ENCODE assay signal across 9 mouse cellular contexts in genomic region chr7:129653791-129654271, GRCm38 (mm10).
DNase-seq lines count a peak whose midpoint lies in the region; ATAC-seq lines count a peak whose summit lies in the region.
"Had no signal": no experiment of that assay in that cellular context is flagged by ENCODE, and none has a peak within 500 bp of the region (broad histone marks: within the 10 kb centered on the region; RNA-seq: fewer than 3 reads in every experiment).

No protein-coding gene starts in this region.

- 9% methylated on average over 11 of the region's 11 CpGs for WGBS in hindbrain, embryonic 13.5 days

- ATAC-seq in frontal cortex, adult (ENCODE audit: low TSS enrichment): peak; percentile 60; the same call in 1 of the 2 replicates
- peak; percentile 41; the same call in 1 of the 2 replicates for ATAC-seq in hindbrain, embryonic 13.5 days (ENCODE audit: low FRiP score)

- DNase-seq in R1 (ENCODE audit: low read depth, low spot score): peak; percentile 59
- DNase-seq in cerebellum, adult 9-10 months: peak; percentile 65
- DNase-seq in layer of hippocampus, postnatal 36 days: peak; percentile 65 to 74
- DNase-seq in lung, postnatal 14 days: peak; percentile 88
- peak; percentile 61 for DNase-seq in retina, postnatal 7 days (ENCODE audit: low read depth, low spot score)
- DNase-seq in urinary bladder, postnatal 14 days (ENCODE audit: low spot score): peak; percentile 86

- no peak overlapping the region for H3K4me3 ChIP-seq in hindbrain, embryonic 13.5 days
- H3K4me3 ChIP-seq: myocyte had no signal

- no peak overlapping the region for H3K27ac ChIP-seq in hindbrain, embryonic 13.5 days

- no peaks in the 10 kb centered on the region for H3K9me3 ChIP-seq in hindbrain, embryonic 13.5 days

- H3K36me3 ChIP-seq in hindbrain, embryonic 13.5 days: no peaks in the 10 kb centered on the region

- peak overlapping the region; percentile 43; the same call in 1 of the 2 replicates for H3K9ac ChIP-seq in hindbrain, embryonic 13.5 days

- peaks cover 43% of the 10 kb centered on the region for H3K4me1 ChIP-seq in hindbrain, embryonic 13.5 days (replicated peaks)

- H3K4me2 ChIP-seq in hindbrain, embryonic 13.5 days: no peak overlapping the region

- peaks cover 28% of the 10 kb centered on the region for H3K27me3 ChIP-seq in hindbrain, embryonic 13.5 days
